Comparison of ENCODE assay signal across 9 mouse cellular contexts in the genomic region with DNA sequence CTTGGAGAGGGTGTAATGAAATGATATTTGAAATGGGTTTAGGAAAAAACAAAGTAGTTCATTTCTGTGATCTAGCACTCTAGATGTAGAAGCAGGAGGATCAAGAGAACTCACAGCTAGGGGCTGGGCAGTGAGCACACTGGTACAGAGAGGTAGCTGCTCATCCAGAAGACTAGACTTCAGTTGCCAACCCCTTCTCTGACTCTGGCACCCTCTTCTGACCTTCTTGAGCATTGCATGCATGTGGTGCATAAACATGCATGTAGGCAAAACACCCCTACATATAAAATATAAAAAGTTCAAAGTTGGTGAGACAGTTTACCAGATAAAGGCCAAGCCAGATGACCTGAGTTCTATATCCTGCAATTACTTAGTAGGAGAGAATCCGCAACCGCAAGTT. TPM values are rescaled to one million over a fixed set of nuclear protein-coding genes. Genes with fewer than 3 reads are reported as not detected.
A peak's percentile ranks its signal among the peaks of the same experiment; 100 is the strongest.
DNase-seq lines count a peak whose midpoint lies in the region; ATAC-seq and TF ChIP-seq lines count a peak whose summit lies in the region.
"Had no signal": no experiment of that assay in that cellular context is flagged by ENCODE, and none has a peak within 500 bp of the region (broad histone marks: within the 10 kb centered on the region; RNA-seq: fewer than 3 reads in every experiment).

No protein-coding gene starts in this region.

- no peak for TF ChIP-seq POLR2A in liver, adult 2 months (IDR thresholded peaks at IDR 0.05; ENCODE audit: extremely low read depth, insufficient read depth, low read length)

- no peak for ATAC-seq in midbrain, embryonic 14.5 days (ENCODE audit: low FRiP score, low TSS enrichment)
- ATAC-seq in frontal cortex, adult (ENCODE audit: low TSS enrichment), result no peak

- H3K9me3 ChIP-seq in midbrain, embryonic 14.5 days (ENCODE audit: control insufficient read depth, low read length), result no peaks in the 10 kb centered on the region
- H3K9me3 ChIP-seq in midbrain, embryonic 10.5 days (replicated peaks), result no peaks in the 10 kb centered on the region

- H3K27ac ChIP-seq in midbrain, embryonic 14.5 days (replicated peaks; ENCODE audit: low read depth, low read length), result no peak overlapping the region
- no peak overlapping the region for H3K27ac ChIP-seq in midbrain, embryonic 10.5 days (replicated peaks)
- no peak overlapping the region for H3K27ac ChIP-seq in liver, adult 2 months (replicated peaks; ENCODE audit: insufficient read depth, low read depth, low read length)

- H3K79me2 ChIP-seq in liver, adult 2 months (ENCODE audit: control insufficient read depth, insufficient read depth, low read length), result no peaks in the 10 kb centered on the region; the same call in 1 of the 2 replicates

- no peak overlapping the region for H3K4me3 ChIP-seq in midbrain, embryonic 14.5 days (replicated peaks; ENCODE audit: low read depth, low read length)
- H3K4me3 ChIP-seq in midbrain, embryonic 10.5 days, result no peak overlapping the region
- no peak overlapping the region for H3K4me3 ChIP-seq in liver, adult 2 months (ENCODE audit: insufficient read depth, low read depth, low read length)

- no peaks in the 10 kb centered on the region for H3K4me1 ChIP-seq in midbrain, embryonic 14.5 days (ENCODE audit: control insufficient read depth, insufficient read depth, low read length)
- no peaks in the 10 kb centered on the region for H3K4me1 ChIP-seq in midbrain, embryonic 10.5 days
- peaks cover 2% of the 10 kb centered on the region; the same call in 1 of the 2 replicates for H3K4me1 ChIP-seq in liver, adult 2 months (ENCODE audit: control insufficient read depth, insufficient read depth, low read length)

- WGBS in midbrain, embryonic 14.5 days, result 98% methylated on average over 2 of the region's 2 CpGs
- 98% methylated on average over 2 of the region's 2 CpGs for WGBS in midbrain, embryonic 10.5 days
- whole genome bisulfite sequencing in liver, adult 2 months, result 77% methylated on average over 2 of the region's 2 CpGs

- peak; percentile 47 for DNase-seq in embryo, embryonic 10 days (ENCODE audit: low spot score)
- no peak for DNase-seq in embryo, embryonic 9.5 days (ENCODE audit: extremely low spot score)
- DNase-seq in midbrain, embryonic 14.5 days, result peak; percentile 7
- DNase-seq in midbrain, embryonic 10.5 days (ENCODE audit: low spot score), result no peak
- DNase-seq in liver, adult 2 months (ENCODE audit: extremely low read depth, low read depth, low spot score), result peak; percentile 37
- DNase-seq in thymus, postnatal 14 days, result peak; percentile 42
- no peak for DNase-seq in layer of hippocampus, adult 9-10 months (ENCODE audit: low spot score)
- DNase-seq: heart, adult 11 months had no signal

- no peak overlapping the region for H3K9ac ChIP-seq in midbrain, embryonic 14.5 days (replicated peaks; ENCODE audit: low read length)
- no peak overlapping the region for H3K9ac ChIP-seq in liver, adult 2 months (ENCODE audit: low read depth, low read length)

- TF ChIP-seq CTCF in liver, adult 2 months (IDR thresholded peaks at IDR 0.05; ENCODE audit: low read depth, low read length), result peak; percentile 25; the same call in 1 of the 2 replicates

- no peaks in the 10 kb centered on the region for H3K36me3 ChIP-seq in midbrain, embryonic 14.5 days (ENCODE audit: control insufficient read depth, insufficient read depth, low read length)
- H3K36me3 ChIP-seq in midbrain, embryonic 10.5 days, result peaks cover 8% of the 10 kb centered on the region
- peaks cover 2% of the 10 kb centered on the region; the same call in 1 of the 2 replicates for H3K36me3 ChIP-seq in liver, adult 2 months (ENCODE audit: control insufficient read depth, insufficient read depth, low read length)

- H3K27me3 ChIP-seq in midbrain, embryonic 14.5 days (ENCODE audit: control insufficient read depth, insufficient read depth, low read length), result no peaks in the 10 kb centered on the region
- no peaks in the 10 kb centered on the region for H3K27me3 ChIP-seq in midbrain, embryonic 10.5 days (ENCODE audit: low read depth, poor library complexity, severe bottlenecking)
- no peaks in the 10 kb centered on the region for H3K27me3 ChIP-seq in liver, adult 2 months (ENCODE audit: control insufficient read depth, insufficient read depth, low read length)

- no peak overlapping the region for H3K4me2 ChIP-seq in midbrain, embryonic 14.5 days (ENCODE audit: low read length)

RNA-seq across cellular contexts. Expression of a gene that starts 33.7 kb away (rescaled TPM):
- 14.5 and 14.6 TPM in 2 replicates for polyA plus RNA-seq in midbrain, embryonic 14.5 days (2014; fragmentation: Nextera tagmentation; extraction: Ambion mirVana)
- polyA plus RNA-seq in midbrain, embryonic 10.5 days (2016; fragmentation: Nextera tagmentation; extraction: Ambion mirVana), result 7.0 and 7.4 TPM in 2 replicates
- total RNA-seq in liver, adult 2 months (2014; rRNA removed), result 7.2 and 7.7 TPM in 2 replicates
- 5.4 and 6.7 TPM in 2 replicates for polyA plus RNA-seq in liver, adult 2 months (2012; rRNA removed)

Comparison
In these comparisons a context has a peak if more than half of its experiments do, and no peak if none do; other contexts are left out.
1. DNase-seq: peak in embryo, embryonic 10 days (single experiment), midbrain, embryonic 14.5 days (single experiment), liver, adult 2 months (single experiment) and thymus, postnatal 14 days (single experiment); none in embryo, embryonic 9.5 days (single experiment), midbrain, embryonic 10.5 days (single experiment) and layer of hippocampus, adult 9-10 months (single experiment).